Mouse (Mus musculus) CH12.LX (cell line): ENCODE measurements at regions not wholly inside any gene's neighbourhood (a gene's known extent, or its start where the extent isn't known, plus 50 kb on each side); places are given as distances from the start of the nearest gene placed in this dataset.

Source experiments
- CHD2 ChIP-seq: IDR thresholded peaks from 2 replicates; pipeline ENCODE4 v1.6.1; 2011; ENCODE audit warnings: low read length, improper control_type of control experiment
- CTCF ChIP-seq, 2 experiments: IDR thresholded peaks in 1 of 2; conservative IDR thresholded peaks in 1 of 2; 2 replicates each; pipeline ENCODE4 v1.5.1; 2011 to 2012; ENCODE audit warnings: low read depth in 2 of 2, low read length in 2 of 2, improper control_type of control experiment in 1 of 2, inconsistent platforms in 1 of 2, mild to moderate bottlenecking in 1 of 2, moderate library complexity in 1 of 2
- EP300 ChIP-seq: IDR thresholded peaks from 2 replicates; pipeline ENCODE4 v1.6.1; 2011; ENCODE audit warnings: low read length, improper control_type of control experiment
- HCFC1 ChIP-seq: IDR thresholded peaks from 2 replicates; pipeline ENCODE4 v1.6.1; 2012; ENCODE audit warnings: low read depth, mild to moderate bottlenecking, inconsistent platforms, low read length, improper control_type of control experiment
- MXI1 ChIP-seq: IDR thresholded peaks from 2 replicates; pipeline ENCODE4 v1.6.1; 2011; ENCODE audit warnings: mild to moderate bottlenecking, low read depth, low read length, improper control_type of control experiment
- MYC ChIP-seq: IDR thresholded peaks from 2 replicates; pipeline ENCODE4 v1.6.1; 2011; ENCODE audit warnings: low read depth, mild to moderate bottlenecking, improper control_type of control experiment, low read length
- NRF1 ChIP-seq: IDR thresholded peaks from 2 replicates; pipeline ENCODE4 v1.6.1; 2014; ENCODE audit warnings: low read depth, mild to moderate bottlenecking, inconsistent platforms, low read length, improper control_type of control experiment, moderate library complexity
- POLR2A ChIP-seq: IDR thresholded peaks from 2 replicates; pipeline ENCODE4 v1.6.1; 2011; ENCODE audit warnings: low read depth, mild to moderate bottlenecking, improper control_type of control experiment, low read length
- RAD21 ChIP-seq: IDR thresholded peaks from 2 replicates; pipeline ENCODE4 v1.6.1; 2011; ENCODE audit warnings: low read depth, mild to moderate bottlenecking, low read length, improper control_type of control experiment, moderate library complexity
- USF1 ChIP-seq: IDR thresholded peaks from 2 replicates; pipeline ENCODE4 v1.6.1; 2014; ENCODE audit warnings: low read depth, mild to moderate bottlenecking, inconsistent platforms, low read length, improper control_type of control experiment
- ZC3H11A ChIP-seq: IDR thresholded peaks from 2 replicates; pipeline ENCODE4 v1.6.1; 2012; ENCODE audit warnings: low read depth, mild to moderate bottlenecking, inconsistent platforms, low read length, improper control_type of control experiment

DNA sequence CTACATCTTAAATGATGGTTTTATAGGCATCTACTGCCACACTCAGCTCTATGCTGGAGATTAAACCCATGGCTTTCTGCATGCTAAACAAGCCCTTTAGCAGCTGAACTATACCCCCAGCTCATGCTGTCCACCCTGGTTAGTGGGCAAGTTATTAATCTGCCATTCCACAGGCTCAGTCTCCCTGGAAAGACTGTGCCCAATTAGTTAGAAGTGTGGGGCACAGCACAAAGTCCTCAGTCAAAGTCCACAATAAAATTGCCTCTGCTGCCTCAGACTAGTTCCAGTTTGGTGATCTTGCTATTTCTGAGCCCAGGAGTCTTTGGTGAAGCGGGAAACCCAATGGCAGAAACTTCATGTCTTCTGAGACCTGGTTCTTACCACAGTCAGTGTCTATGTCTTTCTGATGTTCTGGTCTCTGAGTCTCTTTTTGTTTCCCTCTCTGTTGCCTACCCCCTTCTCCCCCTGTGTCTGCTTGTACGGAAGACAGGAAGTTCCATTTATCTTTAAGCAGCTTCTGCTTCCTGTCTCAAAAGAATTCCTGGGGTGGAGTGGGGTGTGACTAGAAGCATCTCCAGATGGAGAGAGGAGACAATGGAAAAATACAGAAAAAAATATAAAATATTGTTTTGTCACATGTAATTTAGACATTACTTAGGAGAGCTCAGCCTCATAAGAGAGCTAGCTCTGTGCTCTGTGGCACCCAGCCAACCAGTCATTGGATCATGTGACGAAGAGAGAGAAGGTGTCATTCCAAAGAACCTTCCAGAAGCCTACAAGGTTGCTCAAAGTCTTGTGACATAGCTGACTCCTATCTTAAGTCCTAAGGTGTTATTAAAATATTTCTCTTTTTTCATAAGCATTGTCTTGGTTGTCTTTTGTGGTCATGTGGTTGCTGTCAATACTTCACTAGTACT lies 133.3 kb upstream of the Max start:
- no peak for TF ChIP-seq POLR2A
- TF ChIP-seq MYC = no peak
- TF ChIP-seq CHD2 = no peak
- no peak for TF ChIP-seq NRF1
- TF ChIP-seq CTCF (conservative IDR thresholded peaks at IDR 0.05 in 1 of 2, IDR thresholded peaks at IDR 0.05 in 1 of 2; ENCODE audit: low read depth in 2 of 2, low read length in 2 of 2) = no peak
- no peak for TF ChIP-seq EP300
- no peak for TF ChIP-seq USF1
- no peak for TF ChIP-seq RAD21
- TF ChIP-seq ZC3H11A = no peak
- no peak for TF ChIP-seq HCFC1
- no peak for TF ChIP-seq MXI1
